Mouse (Mus musculus) spleen, adult 18-20 months (tissue): ENCODE results near the gene Myl6b.
"Not testable (repeated sequence)": the region's sequence is repeated elsewhere in the genome, so short reads cannot be mapped to it uniquely, and the experiment has no call there.

Source experiments
- DNase-seq, 2 experiments: peaks; one replicate each; pipeline ENCODE4 v3.0.0; 2022; ENCODE audit warnings: mixed read lengths in 2 of 2

Myl6b gene

DNA sequence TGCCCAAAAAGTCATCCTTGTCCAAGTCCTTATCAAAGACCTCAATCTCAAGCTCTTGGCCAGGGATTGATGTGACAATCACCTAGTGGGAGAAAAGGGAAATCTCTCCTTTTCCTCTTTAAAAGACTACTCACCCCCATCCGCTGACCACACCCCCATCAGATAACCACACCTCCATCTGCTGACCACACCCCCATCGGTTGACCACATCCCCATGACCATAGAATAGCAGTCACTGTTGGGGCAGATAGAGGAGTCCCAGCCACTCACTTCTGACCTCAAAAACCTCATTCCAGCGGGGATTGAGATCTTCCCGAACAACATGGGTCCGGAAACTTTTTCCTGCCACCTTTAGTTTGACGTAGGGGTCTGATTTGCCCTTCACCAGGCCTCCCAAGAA lies 18.2 kb upstream of the Myl6b start:
- no peak for DNase-seq

DNA sequence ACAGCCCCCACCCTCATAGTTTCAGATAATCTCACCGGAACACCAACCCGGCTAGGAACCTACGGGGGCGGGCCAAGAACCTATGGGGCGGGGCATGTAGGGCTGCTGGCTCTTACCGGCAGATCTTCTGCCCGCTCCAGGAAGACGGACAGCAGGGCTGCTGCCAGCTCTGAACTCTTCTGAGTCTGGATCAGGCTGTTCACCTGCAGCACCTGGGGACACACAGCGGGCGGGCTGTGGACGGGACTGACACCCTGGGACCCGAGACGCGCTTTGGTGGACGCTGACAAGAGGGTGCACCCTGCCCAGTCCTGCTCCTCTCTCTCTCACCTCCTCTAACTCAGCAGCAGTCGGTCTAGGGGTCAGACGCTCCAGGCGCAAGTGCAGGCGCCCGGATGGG lies 17.5 kb upstream of the Myl6b start:
- no peak for DNase-seq

DNA sequence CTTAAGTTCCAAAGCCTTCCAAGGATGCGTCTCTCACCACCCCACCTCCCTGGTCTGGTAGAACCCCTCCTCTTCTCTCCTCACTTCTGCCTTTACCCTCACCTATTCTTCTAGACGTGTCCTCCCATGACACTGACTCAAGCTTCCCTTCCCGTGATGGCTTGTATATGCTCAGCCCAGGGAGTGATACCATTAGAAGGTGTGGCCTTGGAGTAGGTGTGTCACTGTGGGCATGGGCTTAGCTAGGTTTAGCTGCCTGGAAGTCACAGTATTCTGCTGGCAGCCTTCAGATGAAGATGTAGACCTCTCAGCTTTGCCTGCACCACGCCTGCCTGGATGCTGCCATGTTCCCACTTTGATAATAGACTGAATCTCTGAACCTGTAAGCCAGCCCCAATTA lies 16.6 kb upstream of the Myl6b start:
- DNase-seq, result no peak

DNA sequence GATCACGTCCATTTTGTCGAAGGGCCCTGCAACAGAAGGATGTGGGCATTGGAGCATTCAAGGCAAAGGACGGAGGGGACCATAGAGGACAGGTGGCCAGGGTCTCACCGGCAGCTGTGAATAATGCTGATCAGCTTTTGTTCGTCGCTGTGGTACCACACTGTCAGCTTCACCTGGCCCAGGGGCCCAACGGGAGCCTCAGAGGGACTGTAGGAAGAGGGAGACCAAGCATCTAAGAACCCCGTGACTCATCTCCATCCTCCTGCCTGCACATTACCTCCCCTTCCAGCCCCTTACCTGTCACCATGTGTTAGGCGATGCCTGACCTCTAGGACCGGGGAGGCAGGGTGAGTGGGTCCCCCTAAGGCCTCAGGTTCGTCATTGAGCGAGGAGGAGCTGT lies 13.3 kb upstream of the Myl6b start:
- no peak for DNase-seq

DNA sequence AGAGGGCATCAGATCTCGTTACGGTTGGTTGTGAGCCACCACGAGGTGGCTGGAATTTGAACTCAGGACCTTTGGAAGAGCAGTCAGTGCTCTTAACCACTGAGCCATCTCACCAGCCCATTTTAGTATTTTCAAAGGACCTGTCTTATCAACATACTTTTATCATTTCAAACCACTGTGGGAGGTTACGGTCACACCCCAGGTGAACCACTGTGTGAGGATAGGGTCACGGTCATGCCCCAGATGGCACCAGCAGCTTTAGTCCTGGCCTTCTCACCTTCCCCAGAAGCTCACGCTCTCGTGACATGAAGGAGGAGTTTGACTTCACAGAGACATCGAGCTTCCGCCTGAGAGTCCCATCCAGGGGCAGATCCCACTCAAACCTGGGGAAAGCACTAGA lies 12.7 kb upstream of the Myl6b start:
- no peak for DNase-seq

DNA sequence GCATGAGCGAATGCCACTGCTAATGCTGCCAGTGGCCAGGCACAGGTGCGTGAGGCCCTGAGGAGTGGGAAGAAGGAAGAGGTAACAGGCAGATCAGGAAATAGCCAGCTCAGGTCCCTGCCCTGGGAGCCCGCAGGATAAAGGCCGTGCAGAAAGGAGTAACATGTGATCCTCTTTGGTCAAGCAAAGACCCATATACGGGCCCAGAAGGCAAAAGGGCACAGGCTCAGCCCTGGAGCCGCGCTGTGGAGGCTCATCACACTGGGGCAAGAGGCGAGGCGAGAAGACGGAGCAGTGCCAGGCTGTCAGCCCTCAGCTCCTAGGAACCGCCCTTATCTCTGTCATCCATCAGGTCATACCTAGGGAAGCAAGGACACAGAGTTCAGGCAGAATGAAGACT lies 11.8 kb upstream of the Myl6b start:
- DNase-seq, result no peak

DNA sequence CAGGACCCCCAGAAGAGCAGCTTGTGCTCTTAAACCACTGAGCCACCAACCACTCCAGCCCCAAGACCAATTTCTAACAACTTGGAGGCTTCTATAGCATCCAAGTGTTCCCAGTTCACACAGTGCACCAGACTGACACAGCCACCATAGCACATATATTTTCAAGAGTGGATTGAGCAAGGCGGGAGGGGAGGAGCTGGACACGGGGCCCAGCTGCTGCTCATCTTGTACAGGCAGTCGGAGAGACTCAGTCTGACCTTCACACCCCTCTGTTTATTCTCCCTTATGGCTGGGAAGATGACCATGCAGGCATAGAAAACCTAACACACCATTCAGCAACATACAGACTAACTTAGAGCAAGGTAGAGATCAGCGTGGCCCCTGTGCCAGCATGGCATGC lies 11.3 kb upstream of the Myl6b start:
- no peak for DNase-seq

DNA sequence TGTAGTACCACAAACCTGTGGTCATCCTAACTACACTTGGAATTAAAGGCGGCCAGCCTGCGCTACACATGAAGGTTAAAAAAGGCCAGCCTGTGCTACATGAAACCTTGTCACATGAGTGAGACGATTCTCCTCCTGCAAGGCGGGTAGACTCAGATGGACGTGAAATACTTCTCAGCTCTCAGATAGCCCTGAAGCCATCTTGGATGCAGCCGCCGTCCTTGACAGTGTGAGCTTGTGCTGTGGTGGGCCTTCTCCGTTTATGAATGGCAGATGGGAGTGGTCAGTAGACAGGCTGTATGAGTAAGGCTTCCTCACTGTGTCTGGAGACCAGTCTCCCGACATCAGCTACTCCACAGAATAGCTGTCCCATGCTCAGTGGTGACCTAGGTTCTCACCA lies 10.7 kb upstream of the Myl6b start:
- no peak for DNase-seq

DNA sequence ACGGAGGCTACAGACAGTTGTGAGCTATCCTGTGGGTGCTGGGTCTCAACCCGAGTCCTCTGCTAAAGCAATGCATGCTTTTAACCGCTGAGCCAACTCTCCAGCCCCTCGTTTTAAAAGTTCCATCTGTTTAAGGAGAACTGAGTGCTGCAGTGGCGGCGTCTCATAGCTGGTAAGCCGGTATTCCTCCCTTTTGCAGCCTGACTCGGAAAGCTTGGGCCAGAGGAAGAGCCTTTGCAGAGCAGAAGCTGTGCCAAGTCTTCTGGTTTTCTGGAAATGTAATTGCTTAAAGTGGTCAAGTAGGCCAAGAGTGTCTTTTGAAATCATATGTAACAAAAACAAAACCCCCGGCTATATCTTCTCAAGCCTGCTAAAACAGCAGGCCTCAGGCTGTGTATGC lies 9.8 kb upstream of the Myl6b start:
- DNase-seq, result no peak

DNA sequence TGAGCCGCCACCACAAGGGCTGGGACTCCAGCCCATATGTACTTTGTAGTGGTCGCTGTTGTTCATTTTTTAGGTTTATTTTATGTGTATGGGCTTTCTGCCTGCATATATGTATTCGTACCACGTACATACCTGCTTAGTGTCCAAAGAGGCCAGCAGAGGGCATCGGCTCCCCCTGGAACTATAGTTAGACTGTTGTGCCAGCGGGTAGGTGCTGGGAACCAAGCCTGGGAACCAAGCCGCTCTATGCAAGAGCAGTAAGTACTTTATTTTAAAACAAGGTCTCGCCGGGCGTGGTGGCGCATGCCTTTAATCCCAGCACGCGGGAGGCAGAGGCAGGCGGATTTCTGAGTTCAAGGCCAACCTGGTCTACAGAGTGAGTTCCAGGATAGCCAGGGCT lies 7.5 kb upstream of the Myl6b start:
- DNase-seq, result no peak

DNA sequence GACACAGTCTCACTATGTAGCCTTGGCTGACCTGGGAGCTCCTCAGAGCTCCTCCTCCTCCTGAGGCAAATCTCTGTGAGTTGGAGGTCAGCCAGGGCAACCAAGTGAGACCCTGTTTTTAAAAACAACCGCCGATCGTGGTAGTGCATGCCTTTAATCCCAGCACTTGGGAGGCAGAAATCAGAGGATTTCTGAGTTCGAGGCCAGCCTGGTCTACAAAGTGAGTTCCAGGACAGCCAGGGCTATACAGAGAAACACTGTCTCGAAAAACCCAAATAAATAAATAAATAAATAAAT lies 6.8 kb upstream of the Myl6b start:
- DNase-seq, result not testable (repeated sequence)

DNA sequence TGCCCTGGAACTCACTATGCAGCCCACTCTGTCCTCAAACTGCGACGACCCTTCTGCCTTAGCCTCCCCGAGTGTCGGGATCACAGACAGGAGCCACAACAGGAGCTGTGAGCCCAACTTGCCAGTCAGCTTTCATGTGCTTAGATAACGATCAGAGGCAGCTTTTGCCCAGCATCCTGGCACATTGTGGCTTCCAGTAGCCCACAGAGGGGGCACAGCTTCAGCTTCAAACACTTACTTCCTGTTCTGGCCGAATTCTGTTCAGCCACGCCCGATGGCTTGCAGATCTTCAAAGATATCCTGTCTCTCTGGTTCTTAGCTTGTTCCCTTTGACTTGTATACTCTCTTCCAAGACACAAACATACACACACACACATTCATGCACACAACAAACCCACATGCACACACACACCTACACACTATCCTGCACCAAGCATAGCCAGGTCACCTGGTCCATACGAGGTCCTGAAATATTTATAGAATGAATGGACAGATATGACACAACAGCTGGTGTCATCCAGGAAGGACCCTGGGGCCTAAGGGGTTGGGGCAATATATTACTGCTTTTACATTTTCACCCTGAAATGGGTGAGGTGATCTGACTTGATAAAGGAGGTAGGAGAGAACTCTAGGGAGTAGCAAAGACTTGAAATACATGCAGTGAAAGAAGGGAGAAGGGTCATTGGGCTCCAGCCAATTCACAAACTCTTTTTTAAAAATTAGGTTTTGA lies 6.3 kb upstream of the Myl6b start:
- DNase-seq, result no peak

DNA sequence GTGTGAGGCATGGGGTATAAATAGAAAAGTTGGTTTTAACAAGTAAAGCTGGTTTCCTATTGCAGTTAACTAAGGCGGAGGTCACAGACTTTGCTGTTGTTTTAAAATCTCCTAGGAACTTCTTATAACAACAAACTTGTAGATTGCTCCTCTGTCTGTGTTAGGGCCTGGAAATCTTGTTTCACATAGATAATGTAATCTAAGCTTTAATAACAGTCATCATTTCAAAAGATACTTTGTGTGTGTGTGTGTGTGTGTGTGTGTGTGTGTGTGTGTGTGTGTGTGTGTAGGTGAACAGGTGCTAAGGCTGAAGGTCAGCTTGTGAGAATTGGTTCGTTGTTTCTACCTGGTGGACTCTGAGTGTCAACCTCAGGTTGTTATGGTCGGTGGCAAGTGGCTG lies 5.5 kb upstream of the Myl6b start:
- no peak for DNase-seq

DNA sequence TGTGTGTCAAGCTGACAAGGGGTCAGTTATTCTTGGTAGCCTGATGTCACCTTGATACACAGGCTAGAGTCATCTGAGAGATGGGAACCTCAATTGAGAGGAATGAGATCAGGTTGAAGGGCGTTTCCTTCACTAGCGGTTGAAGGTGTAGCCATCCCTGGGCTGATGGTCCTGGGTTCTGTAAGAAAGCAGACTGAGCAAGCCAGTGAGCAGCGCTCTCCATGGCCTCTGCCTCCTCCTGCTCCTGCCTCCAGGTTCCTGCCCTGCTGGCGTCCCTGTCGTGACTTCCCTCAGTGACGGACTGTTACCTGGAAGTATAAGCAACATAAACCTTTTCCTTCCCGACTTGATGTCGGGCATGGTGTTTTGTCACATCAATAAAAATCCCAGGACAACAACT lies 5.0 kb upstream of the Myl6b start:
- no peak for DNase-seq

DNA sequence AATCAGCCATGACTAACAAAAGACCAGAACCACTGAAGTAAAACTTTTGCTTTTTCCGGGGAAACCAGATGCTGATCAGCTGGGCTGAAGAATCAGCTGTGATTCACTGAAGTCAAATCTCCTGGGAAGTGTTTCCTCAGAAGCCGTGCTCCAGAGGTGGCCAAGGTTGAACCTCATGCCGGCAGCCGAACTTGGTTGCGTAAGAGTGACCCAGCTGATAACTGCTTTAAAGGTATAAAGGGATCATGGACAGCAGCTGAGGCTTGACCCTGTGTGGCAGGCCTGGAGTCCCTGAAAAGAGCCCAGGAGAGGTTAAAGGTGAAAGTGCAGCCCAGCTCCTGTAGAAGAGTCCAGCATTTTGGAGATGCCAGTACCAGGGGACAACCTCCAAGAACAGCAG lies 3.9 kb upstream of the Myl6b start:
- DNase-seq, result no peak

DNA sequence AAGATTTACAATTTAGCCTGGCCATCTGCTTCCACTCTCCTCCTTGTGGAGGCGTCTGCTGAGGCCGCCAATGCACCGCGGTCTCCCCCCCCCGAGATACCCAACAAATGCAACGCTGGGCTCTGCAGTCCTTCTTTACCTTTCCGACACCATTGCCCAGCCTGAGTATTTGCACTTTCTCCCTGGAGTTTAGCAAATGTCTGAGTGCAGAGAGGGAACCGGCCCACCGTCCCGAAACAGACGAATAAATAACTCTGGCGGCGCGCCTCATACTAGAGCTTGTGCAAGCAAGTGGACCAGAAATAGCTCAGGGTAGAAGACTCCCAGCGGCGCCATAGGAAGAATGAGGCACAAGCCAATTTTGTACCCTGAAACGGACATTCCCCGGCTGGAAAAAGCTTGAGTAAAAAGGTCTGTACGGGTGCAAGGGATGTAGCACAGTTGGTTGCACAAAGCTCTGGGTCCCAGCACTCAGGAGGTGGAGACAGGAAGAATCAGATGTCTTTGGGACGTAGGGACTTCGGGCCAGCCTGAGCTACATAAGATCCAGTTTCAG lies 709 bp upstream of the Myl6b start:
- peak in 1 of 2 experiments; percentile 50 for DNase-seq

DNA sequence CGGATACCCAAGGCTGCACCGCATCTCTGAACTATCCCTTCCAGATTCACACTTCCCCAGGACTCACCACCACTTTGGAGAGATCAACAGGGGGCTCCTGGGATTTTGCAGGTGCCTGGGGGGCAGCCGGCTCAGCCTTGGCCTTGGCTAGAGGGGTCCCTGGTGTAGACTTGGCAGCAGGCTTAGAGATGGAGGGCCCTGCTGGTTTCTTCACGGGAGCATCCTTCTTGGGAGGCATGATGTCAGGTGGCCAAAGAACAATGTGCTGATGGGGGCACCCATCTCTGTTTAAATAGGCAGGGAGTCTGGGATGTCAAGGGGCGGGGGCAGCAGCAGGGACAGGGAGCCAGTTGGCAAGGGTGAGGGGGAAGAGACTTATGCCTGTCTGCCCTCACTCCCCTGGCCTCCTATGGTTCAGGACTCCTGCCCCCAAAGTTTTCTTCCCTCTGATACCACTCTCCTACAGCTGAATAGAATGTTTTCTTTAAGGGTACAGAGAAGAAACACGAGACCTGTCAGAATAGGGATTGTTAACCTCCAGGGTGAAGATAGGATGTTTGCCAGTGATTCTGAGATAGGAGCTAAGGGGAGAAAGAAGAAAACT lies 1.2 kb downstream of the Myl6b start:
- DNase-seq, result no peak

DNA sequence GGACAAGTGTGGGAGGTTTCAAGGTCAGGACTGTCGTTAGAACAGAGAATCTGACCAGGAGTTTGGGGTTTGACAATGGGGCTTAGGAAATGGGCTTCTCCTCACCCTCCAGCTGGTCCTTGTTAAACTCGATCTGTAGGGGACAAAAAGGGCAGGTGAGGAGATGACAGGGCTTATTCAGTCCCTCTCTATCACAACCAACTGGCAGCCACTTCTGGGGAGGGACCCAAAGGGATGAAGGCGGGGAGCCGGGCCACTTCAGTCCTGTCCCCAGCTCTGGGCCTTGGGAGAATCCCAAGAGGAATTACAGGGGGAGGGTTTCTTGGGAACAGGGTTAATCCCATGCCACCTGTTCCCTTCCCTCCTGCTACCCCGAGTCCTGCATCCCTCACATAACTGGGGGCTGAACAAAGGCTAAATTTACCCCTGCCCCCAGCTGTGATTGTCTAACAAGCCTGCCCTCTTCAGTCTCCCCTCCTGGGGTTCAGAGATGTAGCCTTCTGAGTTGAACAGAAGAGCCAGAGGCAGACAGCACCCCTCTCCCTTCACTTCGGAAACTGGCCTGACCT lies 1.9 kb downstream of the Myl6b start:
- no peak for DNase-seq

DNA sequence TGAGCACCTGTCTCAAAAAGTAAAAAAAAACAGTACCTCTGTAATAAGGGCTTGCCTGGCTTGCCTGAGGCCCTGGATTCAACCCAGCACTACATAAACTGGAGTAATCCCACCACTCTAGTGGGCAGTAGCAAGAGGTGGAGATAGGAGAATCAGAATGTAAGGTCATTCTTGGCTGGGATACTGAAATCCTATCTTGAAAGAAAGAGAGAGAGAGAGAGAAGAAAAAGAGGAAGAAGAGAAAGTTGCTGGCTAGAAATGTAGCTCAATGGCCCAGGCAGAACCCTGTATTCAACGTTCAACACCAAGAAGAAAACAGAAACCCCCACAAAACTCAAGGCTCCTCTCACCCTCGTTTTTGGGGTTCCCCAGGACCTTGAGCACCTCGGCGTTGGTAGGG lies 2.6 kb downstream of the Myl6b start:
- no peak for DNase-seq

DNA sequence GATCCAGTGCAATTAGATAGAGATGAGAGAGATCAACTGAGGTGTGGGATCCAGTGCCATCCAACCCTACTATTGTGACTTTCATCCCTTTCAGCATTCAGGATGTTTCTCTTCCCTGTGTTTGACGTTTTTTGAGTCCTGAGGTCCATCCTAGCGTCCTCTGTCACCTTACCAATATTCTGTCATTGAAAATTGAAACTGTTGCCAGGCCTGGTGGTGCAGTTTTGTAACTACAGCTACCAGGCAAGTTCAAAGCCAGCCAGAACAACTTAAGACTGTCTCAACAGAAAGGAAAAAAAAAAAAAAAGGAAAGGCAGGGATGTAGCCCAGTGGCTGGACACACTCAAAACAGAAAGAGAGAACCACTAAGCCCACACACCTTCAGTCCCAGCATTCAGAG lies 3.2 kb downstream of the Myl6b start:
- DNase-seq, result no peak

DNA sequence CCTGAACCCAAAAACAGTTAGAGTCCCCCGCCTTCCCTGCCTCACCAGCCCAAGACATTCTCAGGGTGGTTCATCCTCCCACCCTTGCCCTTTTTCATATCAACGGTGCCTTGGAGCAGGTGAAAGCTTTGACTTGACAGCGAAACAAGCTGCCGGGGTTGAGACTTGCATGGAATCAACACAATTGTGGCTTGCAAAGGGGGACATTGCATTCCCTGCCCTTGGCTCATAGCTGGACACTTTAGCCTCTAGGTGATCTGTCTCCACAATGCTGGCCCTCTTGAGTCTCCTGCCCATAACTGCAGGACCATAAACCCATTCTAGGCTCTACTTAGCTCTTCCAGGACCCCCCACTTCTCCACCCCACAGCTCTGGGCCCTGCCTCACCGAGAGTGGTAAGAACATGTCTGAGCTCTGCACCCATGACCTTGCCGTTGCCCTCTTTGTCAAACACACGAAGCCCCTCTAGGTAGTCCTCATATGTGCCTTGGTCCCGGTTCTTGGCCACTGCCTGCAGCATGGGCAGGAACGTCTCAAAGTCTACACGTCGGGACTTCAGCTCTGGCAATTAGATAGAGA lies 3.7 kb downstream of the Myl6b start:
- no peak for DNase-seq

DNA sequence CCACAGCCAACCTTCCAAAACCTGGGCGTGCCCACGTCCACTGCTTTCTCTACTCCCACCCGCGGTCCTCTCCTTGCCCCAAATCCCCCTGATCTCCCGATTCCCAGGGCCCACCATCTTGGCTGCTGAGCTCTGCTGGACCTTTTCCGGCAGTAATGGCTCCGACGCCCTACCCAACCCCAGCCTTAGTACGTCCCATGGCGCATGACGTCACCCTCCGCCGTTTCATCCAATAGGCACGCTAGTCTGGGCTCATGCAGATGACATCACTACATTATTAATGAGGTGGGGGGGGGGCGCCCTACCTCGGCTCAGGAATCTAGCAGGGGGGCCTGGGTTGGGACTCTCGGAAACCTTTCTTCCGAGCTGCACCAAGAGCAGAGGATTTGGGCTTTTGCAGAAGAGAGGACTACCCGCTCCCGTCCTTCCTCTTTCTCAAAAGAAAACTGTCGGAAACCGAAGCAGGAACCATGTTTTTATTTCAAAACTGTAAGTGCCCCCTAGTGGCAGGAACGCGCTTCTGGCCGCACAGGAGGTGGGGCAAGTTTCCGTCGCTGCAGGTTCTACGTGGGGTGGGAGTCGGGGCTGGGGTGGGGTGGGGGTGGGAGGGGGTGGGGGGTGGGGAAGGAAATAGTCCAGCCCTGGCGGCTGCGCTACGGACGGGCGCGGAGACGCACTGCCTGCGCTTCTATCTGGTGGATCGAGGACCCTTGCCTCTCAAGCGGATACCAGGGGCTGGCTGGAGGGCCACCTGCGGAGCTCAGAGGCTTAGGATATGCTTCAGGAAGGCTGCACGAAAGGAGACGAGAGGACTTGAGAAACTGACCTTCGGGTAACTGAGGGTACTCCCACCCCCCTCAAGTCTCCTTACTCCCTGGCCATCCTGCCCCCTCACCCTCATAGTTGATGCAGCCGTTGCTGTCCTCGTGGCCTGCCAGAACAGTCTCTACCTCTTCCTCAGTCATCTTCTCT lies 4.5 kb downstream of the Myl6b start, which contains the start of gene Myl6:
Gene Myl6, minus strand, starts transcription at position 451 of the 972 bp plus-strand sequence.
- peak; percentile 95 to 96 for DNase-seq

DNA sequence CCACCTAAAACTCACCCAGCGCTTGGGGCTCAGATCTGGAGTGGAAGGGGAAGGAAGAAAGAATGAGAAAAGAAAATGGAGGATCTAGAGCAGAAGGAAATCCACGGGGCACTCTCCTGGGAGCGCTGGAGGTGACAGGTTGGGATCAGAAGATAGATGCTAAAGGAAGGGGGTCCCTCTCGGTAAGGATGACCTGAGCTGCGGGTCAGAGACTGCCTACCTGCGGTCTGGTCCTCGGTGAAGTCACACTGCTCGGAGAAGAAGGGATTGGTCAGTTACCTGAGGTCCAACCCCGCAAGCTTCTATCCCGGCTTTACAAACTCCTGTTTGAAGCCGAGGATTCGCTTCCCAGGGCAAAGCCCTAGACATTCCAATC lies 5.2 kb downstream of the Myl6b start:
- DNase-seq, result peak in 1 of 2 experiments; percentile 27
